Mouse (Mus musculus) kidney, embryonic 15.5 days (tissue): Measurements from ENCODE around the gene 4930564D02Rik. TPM values are rescaled to one million over a fixed set of nuclear protein-coding genes. Genes with fewer than 3 reads are reported as not detected.

Source experiments
- ATAC-seq: fragments of 200-750 bp; cut with Nextera tagmentation; replicated peaks from 2 replicates; pipeline ENCODE4 v1.8.0; 2017; ENCODE audit warnings: moderate TSS enrichment; ENCODE audit not compliant: low FRiP score
- H3K27ac ChIP-seq: fragments of 300-500 bp; sonication (generic); 2 replicates; pipeline ENCODE4 v1.5.1; 2015; ENCODE audit warnings: mild to moderate bottlenecking, inconsistent platforms
- H3K27me3 ChIP-seq: fragments of 300-500 bp; sonication (generic); 2 replicates; pipeline ENCODE4 v1.6.1; 2015; ENCODE audit warnings: inconsistent platforms
- H3K36me3 ChIP-seq: fragments of 300-500 bp; sonication (generic); 2 replicates; pipeline ENCODE4 v1.6.1; 2015; ENCODE audit warnings: inconsistent platforms
- H3K4me1 ChIP-seq: fragments of 300-500 bp; sonication (generic); 2 replicates; pipeline ENCODE4 v1.6.1; 2015; ENCODE audit warnings: inconsistent platforms
- H3K4me2 ChIP-seq: fragments of 300-500 bp; sonication (generic); 2 replicates; pipeline ENCODE4 v1.6.1; 2015; ENCODE audit warnings: moderate library complexity, mild to moderate bottlenecking, inconsistent platforms
- H3K4me3 ChIP-seq: fragments of 300-500 bp; sonication (generic); replicated peaks from 2 replicates; pipeline ENCODE4 v1.5.1; 2015; ENCODE audit warnings: mild to moderate bottlenecking, inconsistent platforms
- H3K9ac ChIP-seq: fragments of 300-500 bp; sonication (generic); 2 replicates; pipeline ENCODE4 v1.6.1; 2015; ENCODE audit warnings: mild to moderate bottlenecking, inconsistent platforms
- H3K9me3 ChIP-seq: fragments of 300-500 bp; sonication (generic); replicated peaks from 2 replicates; pipeline ENCODE4 v1.6.1; 2016; ENCODE audit warnings: inconsistent platforms
- WGBS: fragments of 180-500 bp; shearing (Covaris S2); methylation state at CpG from one replicate; pipeline ENCODE4 v1.1.7; 2015; ENCODE audit warnings: mixed read lengths; 5-methylcytosine and 5-hydroxymethylcytosine counted together
- polyA plus RNA-seq: library from polyadenylated mRNA; unstranded; fragments of >200 nt; fragmentation: Nextera tagmentation; extraction: Ambion mirVana; gene quantifications from 2 replicates; pipeline ENCODE4 v1.2.1, GENCODE M21; 2015

4930564D02Rik gene
- polyA plus RNA-seq, 1 experiment from 2014 or later: not detected

DNA sequence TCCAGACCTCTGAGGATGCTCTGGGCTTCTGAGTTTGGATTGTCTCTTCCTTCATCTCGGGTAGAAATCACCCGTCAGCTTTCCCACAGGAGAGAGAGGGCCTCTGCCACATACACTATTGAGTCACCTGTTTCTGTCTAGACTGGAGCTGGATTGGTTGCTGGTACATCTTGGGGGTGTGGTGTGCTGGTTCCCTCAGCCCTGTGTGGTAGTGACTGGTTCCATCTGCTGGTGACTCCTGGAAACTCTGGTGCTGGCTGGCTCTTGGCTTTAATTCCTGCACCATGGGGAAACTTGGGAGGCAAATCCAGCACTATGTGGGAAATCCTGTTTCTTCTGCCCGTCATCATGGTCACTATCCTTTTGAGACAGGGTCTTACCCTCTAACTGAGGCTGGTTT, 24.3 kb downstream of the 4930564D02Rik start:
- H3K4me3 ChIP-seq: no peak overlapping the region
- H3K27ac ChIP-seq: no peak overlapping the region
- H3K4me1 ChIP-seq: peaks cover 16% of the 10 kb centered on the region
- no peaks in the 10 kb centered on the region for H3K36me3 ChIP-seq
- H3K4me2 ChIP-seq: no peak overlapping the region
- H3K9me3 ChIP-seq: no peaks in the 10 kb centered on the region
- WGBS: 20% methylated on average over 3 of the region's 3 CpGs
- no peaks in the 10 kb centered on the region for H3K27me3 ChIP-seq
- no peak overlapping the region for H3K9ac ChIP-seq
- ATAC-seq: peak; percentile 50; the same call in 1 of the 2 replicates

DNA sequence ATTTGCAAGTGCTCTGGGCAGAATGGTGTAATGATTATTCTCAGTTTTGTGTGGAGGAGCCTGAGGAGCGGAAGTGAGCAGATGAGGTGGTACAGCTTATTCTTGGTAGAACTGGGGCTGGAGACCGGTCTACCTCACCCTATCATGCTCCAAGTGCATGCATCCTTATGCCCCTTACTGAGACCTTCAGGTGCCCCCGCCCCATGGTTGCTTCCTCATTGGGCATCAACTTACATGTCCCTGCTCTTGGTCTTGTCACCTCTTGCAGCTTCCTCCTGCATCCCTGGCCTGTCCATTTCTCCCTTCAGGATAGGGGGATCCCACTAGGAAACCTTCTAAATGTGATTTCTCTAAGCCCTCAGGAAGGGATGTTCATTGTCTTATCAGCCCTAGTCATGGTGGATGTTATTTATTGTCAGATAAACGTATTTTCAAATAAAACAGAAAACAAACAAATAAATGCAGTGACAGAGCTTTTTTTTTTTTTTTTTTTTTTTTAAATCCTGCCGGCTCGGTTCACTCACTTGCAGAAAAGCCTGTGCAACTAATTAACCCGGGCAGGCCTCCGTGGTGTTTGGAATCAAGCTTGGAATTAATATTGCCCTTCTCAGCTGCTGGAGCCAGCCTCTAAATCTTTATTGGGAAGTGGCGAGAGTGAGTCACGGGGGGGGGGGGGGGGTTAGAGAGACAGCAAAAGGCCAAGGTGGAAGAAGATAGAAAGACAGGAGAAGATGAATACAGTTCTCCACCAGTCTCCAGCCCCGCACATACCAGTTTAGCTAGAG, 26.3 kb downstream of the 4930564D02Rik start:
- Histone ChIP-seq H3K36me3 (no peaks in the 10 kb centered on the region), H3K9me3 (no peaks in the 10 kb centered on the region), H3K4me1 (peaks cover 7% of the 10 kb centered on the region), H3K4me2 (no peak overlapping the region), H3K27ac (no peak overlapping the region), H3K27me3 (no peaks in the 10 kb centered on the region), H3K4me3 (no peak overlapping the region), H3K9ac (no peak overlapping the region)
- 59% methylated on average over 11 of the region's 11 CpGs for WGBS
- ATAC-seq: no peak

DNA sequence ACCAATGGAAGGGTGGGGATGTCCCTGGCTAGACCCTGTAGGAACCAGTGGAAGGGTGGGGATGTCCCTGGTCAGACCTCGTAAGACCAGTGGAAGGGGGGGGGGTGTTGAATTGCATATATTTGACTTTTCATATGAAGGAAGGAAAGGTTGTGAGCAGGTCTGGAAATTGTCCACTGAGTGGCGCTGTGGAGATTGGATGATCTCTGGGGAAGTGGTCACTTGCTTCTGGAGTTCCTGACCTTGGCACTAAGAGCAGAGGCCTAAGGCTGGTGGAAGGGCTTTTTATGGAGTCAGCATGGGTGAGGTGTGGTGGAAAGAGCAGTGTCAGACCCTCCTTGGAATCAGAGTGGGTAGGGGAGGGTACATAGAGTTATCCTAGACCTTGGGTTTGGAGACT, 27.8 kb downstream of the 4930564D02Rik start:
- no peak overlapping the region for H3K9ac ChIP-seq
- H3K27me3 ChIP-seq: no peaks in the 10 kb centered on the region
- 59% methylated on average over 2 of the region's 2 CpGs for WGBS
- no peak overlapping the region for H3K4me3 ChIP-seq
- H3K4me2 ChIP-seq: no peak overlapping the region
- H3K27ac ChIP-seq: no peak overlapping the region
- no peak for ATAC-seq
- peaks cover 8% of the 10 kb centered on the region for H3K4me1 ChIP-seq
- no peaks in the 10 kb centered on the region for H3K9me3 ChIP-seq
- no peaks in the 10 kb centered on the region for H3K36me3 ChIP-seq

DNA sequence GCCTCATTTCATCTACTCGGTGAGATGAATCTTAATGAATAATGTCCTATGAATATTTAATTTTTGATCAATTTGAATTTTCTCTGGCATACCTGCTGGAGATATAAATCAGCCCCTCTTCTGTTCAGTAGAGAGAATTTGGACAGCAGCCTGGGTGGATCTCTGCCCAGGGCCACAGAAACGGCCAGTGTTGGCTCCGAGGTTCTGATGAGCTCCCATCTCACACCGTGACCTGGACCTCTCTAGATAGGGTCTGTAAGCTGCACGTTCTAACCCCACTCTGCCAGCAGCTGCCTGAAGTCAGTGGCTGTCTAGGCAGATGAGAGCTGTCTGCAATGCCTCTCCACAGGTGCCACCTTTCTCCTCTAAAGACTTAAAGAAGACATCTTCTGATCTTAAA, 28.4 kb downstream of the 4930564D02Rik start:
- H3K27ac ChIP-seq: no peak overlapping the region
- no peak overlapping the region for H3K9ac ChIP-seq
- no peaks in the 10 kb centered on the region for H3K27me3 ChIP-seq
- peaks cover 14% of the 10 kb centered on the region for H3K4me1 ChIP-seq
- 75% methylated on average over 5 of the region's 5 CpGs for WGBS
- H3K9me3 ChIP-seq: no peaks in the 10 kb centered on the region
- no peaks in the 10 kb centered on the region for H3K36me3 ChIP-seq
- no peak overlapping the region for H3K4me3 ChIP-seq
- no peak for ATAC-seq
- H3K4me2 ChIP-seq: no peak overlapping the region

DNA sequence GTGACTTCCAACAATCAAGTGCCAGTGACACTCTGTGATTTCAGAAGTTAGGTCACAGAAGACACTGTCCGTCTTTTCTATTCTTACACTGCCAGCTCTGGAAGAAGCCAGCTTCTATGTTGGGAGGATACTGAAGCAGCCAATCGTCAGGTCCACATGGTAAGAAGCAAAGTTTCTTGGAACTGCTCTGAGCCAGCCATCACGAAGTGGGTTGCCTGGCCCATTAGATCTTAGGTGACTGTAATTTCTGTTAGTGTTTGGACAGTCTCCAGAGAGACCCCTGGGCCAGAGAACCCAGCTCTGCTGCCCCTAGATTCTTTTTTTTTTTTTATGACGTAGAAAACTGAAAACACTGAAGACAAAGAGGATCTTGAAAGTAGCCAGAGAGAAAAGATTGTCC, 30.9 kb downstream of the 4930564D02Rik start:
- H3K36me3 ChIP-seq: no peaks in the 10 kb centered on the region
- no peak for ATAC-seq
- no peak overlapping the region for H3K4me3 ChIP-seq
- no peak overlapping the region for H3K4me2 ChIP-seq
- no peaks in the 10 kb centered on the region for H3K27me3 ChIP-seq
- no peaks in the 10 kb centered on the region for H3K9me3 ChIP-seq
- H3K27ac ChIP-seq: no peak overlapping the region
- no peak overlapping the region for H3K9ac ChIP-seq
- H3K4me1 ChIP-seq: peaks cover 15% of the 10 kb centered on the region
- 82% methylated on average over 4 of the region's 4 CpGs for WGBS

DNA sequence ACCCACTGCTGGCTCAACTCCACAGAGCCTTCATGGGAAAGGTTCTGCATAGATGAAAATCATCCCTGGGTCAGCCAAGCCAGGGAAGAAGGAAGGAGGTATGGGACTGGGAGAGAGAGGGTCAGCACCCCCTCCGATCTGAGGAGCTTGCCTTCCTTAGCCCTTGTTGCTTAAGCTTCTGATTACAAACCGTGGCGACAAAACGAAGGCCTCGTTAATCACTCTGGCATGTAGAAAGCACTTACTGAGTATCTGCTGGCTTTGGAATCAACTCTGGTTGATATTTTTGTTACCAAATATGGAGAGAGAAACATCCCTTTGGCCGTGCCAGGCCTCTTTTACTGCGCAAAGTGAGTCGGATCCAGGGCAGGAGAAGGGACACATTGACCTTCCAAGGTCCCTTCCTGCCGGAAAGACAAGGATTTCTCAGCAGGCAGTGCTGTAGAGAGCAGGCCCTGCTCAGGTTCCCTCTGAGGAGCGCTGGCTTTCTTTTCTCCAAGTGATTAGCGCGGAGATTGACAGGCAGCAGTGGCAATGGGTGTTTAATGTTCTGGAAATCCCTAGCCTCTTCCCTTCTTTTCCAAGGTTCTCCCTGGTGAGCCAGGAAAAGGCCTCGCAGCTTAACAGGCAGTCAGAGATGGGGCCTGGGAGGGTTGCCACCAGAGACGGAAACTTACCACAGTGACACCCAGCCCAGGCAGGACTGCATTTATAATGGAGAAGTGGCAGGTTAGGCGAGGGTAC, 33.1 kb downstream of the 4930564D02Rik start:
- no peak overlapping the region; the same call in 1 of the 2 replicates for H3K9ac ChIP-seq
- no peaks in the 10 kb centered on the region for H3K27me3 ChIP-seq
- 16% methylated on average over 15 of the region's 15 CpGs for WGBS
- ATAC-seq: peak; percentile 87
- H3K4me1 ChIP-seq: peaks cover 11% of the 10 kb centered on the region
- 0 out of 2 replicates have a peak overlapping the region, but pooled peaks have one; percentile 18 for H3K4me2 ChIP-seq
- no peak overlapping the region for H3K4me3 ChIP-seq
- H3K27ac ChIP-seq: peak overlapping the region; percentile 81
- no peaks in the 10 kb centered on the region for H3K36me3 ChIP-seq
- no peaks in the 10 kb centered on the region for H3K9me3 ChIP-seq

DNA sequence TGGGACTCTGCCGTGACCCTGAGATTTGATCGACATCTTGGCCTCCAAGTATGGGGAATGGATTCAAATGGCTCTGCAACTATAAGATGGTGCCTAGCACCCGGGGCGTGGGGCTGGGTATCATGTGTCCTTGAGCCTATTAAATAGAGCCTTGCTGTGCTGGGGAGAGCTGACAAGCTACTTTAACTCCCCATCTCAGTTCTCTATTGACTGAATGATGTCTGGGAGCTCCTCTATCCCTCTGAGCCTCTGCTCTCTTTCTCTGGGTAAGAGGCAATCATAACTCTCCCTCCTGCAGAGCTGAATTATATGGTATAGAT, 33.6 kb downstream of the 4930564D02Rik start:
- H3K36me3 ChIP-seq: no peaks in the 10 kb centered on the region
- no peaks in the 10 kb centered on the region for H3K27me3 ChIP-seq
- H3K4me2 ChIP-seq: 0 out of 2 replicates have a peak overlapping the region, but pooled peaks have one; percentile 18
- peak; percentile 90 for ATAC-seq
- peak overlapping the region; percentile 81 for H3K27ac ChIP-seq
- H3K9ac ChIP-seq: no peak overlapping the region
- WGBS: 43% methylated on average over 4 of the region's 4 CpGs
- peaks cover 11% of the 10 kb centered on the region for H3K4me1 ChIP-seq
- no peaks in the 10 kb centered on the region for H3K9me3 ChIP-seq
- no peak overlapping the region for H3K4me3 ChIP-seq

DNA sequence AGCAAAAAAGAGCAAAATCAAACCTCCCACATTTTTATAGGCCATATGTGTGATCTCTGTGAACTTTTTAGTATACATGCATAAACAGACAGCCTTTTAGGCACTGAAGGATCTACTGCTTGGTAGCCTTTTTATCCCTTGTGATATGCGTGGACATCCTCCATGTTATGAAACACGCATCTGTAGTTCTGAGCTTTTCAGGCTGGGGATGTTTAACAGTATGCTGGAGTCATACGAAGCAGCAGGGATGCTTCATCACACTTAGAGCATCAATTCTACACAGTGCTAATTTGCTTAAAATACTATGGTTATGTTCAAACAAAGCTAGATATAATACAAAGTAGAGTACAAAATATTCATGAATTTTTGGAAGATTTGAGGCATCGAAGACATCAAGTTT, 39.2 kb downstream of the 4930564D02Rik start:
- Histone ChIP-seq H3K27me3 (no peaks in the 10 kb centered on the region; the same call in 1 of the 2 replicates), H3K36me3 (no peaks in the 10 kb centered on the region), H3K27ac (no peak overlapping the region), H3K9me3 (no peaks in the 10 kb centered on the region), H3K4me3 (no peak overlapping the region), H3K9ac (no peak overlapping the region), H3K4me1 (0 out of 2 replicates have a peak, but pooled peaks cover 3% of the 10 kb centered on the region), H3K4me2 (no peak overlapping the region)
- 92% methylated on average over 4 of the region's 4 CpGs for WGBS
- no peak for ATAC-seq

DNA sequence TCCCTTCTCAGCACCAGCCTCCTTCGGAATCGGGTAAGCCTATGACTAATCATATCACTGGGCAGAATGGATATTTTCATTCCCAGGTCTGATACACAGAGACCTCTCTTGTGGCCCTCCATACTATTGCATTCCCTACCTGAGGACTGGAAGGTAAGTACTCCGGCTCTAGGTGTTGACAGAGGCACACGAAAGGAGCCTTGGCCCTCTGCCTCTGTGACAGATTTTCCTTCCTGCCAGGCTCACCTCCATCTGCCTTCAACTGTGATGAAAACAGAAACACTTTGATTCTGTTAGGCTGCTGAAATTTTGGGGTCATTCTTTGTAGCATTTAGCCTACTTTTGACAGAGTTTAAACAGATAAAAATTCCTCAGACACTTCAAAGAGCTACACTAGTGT, 47.2 kb downstream of the 4930564D02Rik start:
- 94% methylated on average over 4 of the region's 4 CpGs for WGBS
- Histone ChIP-seq H3K4me2 (no peak overlapping the region), H3K4me1 (no peaks in the 10 kb centered on the region), H3K27me3 (no peaks in the 10 kb centered on the region), H3K27ac (no peak overlapping the region), H3K9ac (no peak overlapping the region), H3K36me3 (no peaks in the 10 kb centered on the region), H3K4me3 (no peak overlapping the region), H3K9me3 (no peaks in the 10 kb centered on the region)
- no peak for ATAC-seq

DNA sequence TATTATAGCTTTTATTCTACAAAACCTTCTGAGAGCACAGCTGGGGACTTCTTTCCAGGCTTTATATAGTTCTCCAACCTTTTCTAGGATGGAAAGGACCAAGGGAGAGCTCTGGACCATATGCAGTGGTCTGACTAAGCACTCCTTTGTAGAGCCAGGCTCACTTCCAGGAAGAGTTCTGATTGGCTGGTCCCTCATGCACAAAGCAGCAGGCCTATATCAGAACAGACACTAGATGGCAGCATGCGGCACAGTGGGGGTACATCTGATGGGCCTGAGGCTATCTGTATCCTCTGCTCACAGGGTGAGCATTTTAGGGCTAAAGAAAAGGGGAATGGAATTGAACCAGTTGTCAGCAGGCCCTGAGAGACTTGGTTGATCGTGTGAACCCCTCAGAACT, 47.6 kb downstream of the 4930564D02Rik start:
- Histone ChIP-seq H3K9ac (no peak overlapping the region), H3K4me1 (no peaks in the 10 kb centered on the region), H3K9me3 (no peaks in the 10 kb centered on the region), H3K36me3 (no peaks in the 10 kb centered on the region), H3K27me3 (no peaks in the 10 kb centered on the region), H3K4me3 (no peak overlapping the region), H3K4me2 (no peak overlapping the region), H3K27ac (no peak overlapping the region)
- WGBS: 29% methylated on average over 2 of the region's 2 CpGs
- ATAC-seq: 0 out of 2 replicates have a peak, but pooled peaks have one; percentile 58

DNA sequence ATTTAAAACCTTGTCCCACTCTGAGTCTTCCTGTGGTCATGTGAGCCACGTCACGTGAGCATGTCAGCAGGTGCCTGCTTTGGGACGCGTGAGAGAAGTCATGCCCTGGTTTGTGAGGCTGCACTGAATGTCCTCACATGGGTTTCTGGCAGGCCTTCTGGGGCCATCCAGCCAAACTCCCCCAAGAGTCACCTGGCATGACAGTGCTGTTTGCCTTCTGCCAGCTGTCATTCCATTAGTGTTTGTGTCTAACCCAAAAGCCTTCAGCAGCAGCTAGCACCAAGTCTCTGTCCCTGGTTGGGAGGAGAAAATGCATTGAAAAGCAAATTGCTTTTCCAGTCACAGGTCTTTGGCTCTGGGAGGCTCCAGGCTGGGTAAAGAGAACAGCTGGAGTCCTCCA, 50.0 kb downstream of the 4930564D02Rik start:
- no peaks in the 10 kb centered on the region for H3K27me3 ChIP-seq
- H3K4me3 ChIP-seq: no peak overlapping the region
- H3K9me3 ChIP-seq: no peaks in the 10 kb centered on the region
- H3K36me3 ChIP-seq: no peaks in the 10 kb centered on the region
- H3K4me1 ChIP-seq: no peaks in the 10 kb centered on the region
- 91% methylated on average over 4 of the region's 4 CpGs for WGBS
- no peak overlapping the region for H3K9ac ChIP-seq
- ATAC-seq: no peak
- no peak overlapping the region for H3K27ac ChIP-seq
- H3K4me2 ChIP-seq: no peak overlapping the region

DNA sequence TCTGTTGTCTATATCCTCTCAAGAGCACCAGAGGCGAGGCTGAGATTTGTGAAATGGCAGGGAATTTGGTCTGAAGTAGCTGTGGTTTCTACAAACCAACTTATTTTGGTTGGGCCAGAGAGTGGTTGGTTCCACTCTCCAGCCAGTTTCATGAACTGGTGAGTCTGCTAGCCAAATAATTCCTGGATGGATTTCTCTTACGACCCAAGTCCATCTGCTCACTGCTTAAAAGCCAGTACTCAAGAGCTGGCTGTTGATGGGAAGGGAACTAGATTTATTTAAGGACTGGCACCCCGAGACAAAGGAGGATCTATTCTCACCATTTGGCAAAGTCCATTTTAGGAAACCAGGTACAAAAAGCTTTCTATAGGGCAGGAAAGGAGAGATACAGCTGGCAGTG, 57.1 kb downstream of the 4930564D02Rik start:
- no peaks in the 10 kb centered on the region for H3K27me3 ChIP-seq
- H3K4me3 ChIP-seq: no peak overlapping the region
- H3K4me1 ChIP-seq: peaks cover 4% of the 10 kb centered on the region; the same call in 1 of the 2 replicates
- no peak for ATAC-seq
- H3K9me3 ChIP-seq: no peaks in the 10 kb centered on the region
- H3K4me2 ChIP-seq: no peak overlapping the region
- H3K27ac ChIP-seq: no peak overlapping the region
- no peaks in the 10 kb centered on the region for H3K36me3 ChIP-seq
- no peak overlapping the region for H3K9ac ChIP-seq
- 70% methylated on average over 3 of the region's 3 CpGs for WGBS
